10 mouse cellular contexts compared by ENCODE assay signal in the genomic region with DNA sequence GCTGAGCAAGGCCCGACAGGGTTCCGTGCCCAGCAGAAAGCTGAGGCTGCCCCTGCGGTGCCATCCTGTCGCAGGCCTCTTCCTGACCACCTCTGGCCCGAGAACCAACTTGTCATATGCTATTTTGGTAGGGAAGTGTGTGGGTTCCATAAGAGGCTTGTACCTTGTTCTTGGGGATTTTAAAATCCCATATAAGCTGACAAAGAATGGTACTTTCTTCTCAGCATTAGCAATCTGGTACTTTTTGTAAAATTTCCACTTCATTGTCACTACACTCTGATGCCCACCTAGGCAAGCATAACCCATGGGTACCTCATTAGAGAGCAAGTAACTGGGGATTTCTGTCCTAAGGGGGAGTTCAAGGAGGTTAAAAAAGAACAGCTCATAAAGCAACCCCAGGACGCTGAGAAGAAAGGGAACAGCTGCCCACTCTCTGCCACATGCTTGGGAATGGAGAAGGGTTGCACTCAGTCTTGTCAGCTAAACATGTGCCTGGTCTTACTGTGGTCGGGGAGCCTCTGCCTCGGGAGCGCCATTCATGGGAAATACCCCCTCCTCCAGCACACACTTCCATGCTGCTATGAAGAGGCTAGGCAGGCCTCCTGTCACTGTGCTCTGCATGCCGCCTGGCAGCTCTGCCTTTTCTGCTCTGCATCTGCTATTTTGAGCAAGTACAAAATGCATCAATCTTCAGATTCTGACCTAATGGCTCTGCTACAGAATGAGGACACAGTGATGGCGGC. TPM values are rescaled to one million over a fixed set of nuclear protein-coding genes. Genes with fewer than 3 reads are reported as not detected.
DNase-seq lines count a peak whose midpoint lies in the region; ATAC-seq and TF ChIP-seq lines count a peak whose summit lies in the region.
"Had no signal": no experiment of that assay in that cellular context is flagged by ENCODE, and none has a peak within 500 bp of the region (broad histone marks: within the 10 kb centered on the region; RNA-seq: fewer than 3 reads in every experiment).

No protein-coding gene starts in this region.

- TF ChIP-seq CTCF in brain, embryonic 14.5 days (IDR thresholded peaks at IDR 0.05; ENCODE audit: borderline replicate concordance, extremely low read depth, insufficient read depth, insufficient read length), result no peak
- TF ChIP-seq CTCF in kidney, adult 2 months (conservative IDR thresholded peaks at IDR 0.05; ENCODE audit: insufficient read depth, insufficient read length, low read depth, low read length), result no peak

- H3K4me2 ChIP-seq in heart, embryonic 16.5 days (ENCODE audit: low read depth, low read length), result peak overlapping the region; percentile 44; the same call in 1 of the 2 replicates
- H3K4me2 ChIP-seq in forebrain, embryonic 15.5 days (replicated peaks), result no peak overlapping the region
- H3K4me2 ChIP-seq in midbrain, embryonic 13.5 days (replicated peaks), result no peak overlapping the region
- H3K4me2 ChIP-seq: lung, embryonic 15.5 days had no signal

- peak overlapping the region; percentile 30 for H3K27ac ChIP-seq in heart, embryonic 16.5 days (ENCODE audit: low read length)
- peak overlapping the region; percentile 80 for H3K27ac ChIP-seq in forebrain, embryonic 15.5 days (replicated peaks)
- peak overlapping the region; percentile 79 for H3K27ac ChIP-seq in midbrain, embryonic 13.5 days
- H3K27ac ChIP-seq in kidney, adult 2 months (ENCODE audit: insufficient read depth, low read depth, low read length), result no peak overlapping the region
- H3K27ac ChIP-seq: lung, embryonic 15.5 days had no signal

- H3K9me3 ChIP-seq in heart, embryonic 16.5 days (replicated peaks; ENCODE audit: control insufficient read depth, low read length), result no peaks in the 10 kb centered on the region
- H3K9me3 ChIP-seq in forebrain, embryonic 15.5 days, result no peaks in the 10 kb centered on the region
- no peaks in the 10 kb centered on the region for H3K9me3 ChIP-seq in midbrain, embryonic 13.5 days
- H3K9me3 ChIP-seq: lung, embryonic 15.5 days had no signal

- intact Hi-C loops in heart, postnatal 10 days (cut with DNase I), result no loop called here

- DNase-seq in heart, postnatal 10 days, result no peak
- DNase-seq in brain, embryonic 14.5 days (ENCODE audit: low read depth), result peak; percentile 81
- DNase-seq in thymus, postnatal 10 days (ENCODE audit: low spot score in 2 of 2), result no peak
- no peak for DNase-seq in kidney, adult 2 months
- no peak for DNase-seq in gastrocnemius, adult 18-20 months (ENCODE audit: low spot score)
- DNase-seq: cerebellum, adult 11-12 months had no signal

- H3K9ac ChIP-seq in heart, embryonic 16.5 days (ENCODE audit: low read length), result no peak overlapping the region
- H3K9ac ChIP-seq in forebrain, embryonic 15.5 days (replicated peaks), result 0 out of 2 replicates have a peak overlapping the region, but pooled peaks have one; percentile 15
- H3K9ac ChIP-seq in midbrain, embryonic 13.5 days (replicated peaks), result peak overlapping the region; percentile 28; the same call in 1 of the 2 replicates
- H3K9ac ChIP-seq: lung, embryonic 15.5 days had no signal

- peak; percentile 11; the same call in 1 of the 2 replicates for ATAC-seq in heart, embryonic 16.5 days (replicated peaks; ENCODE audit: extremely low read depth, insufficient read depth, low FRiP score)
- ATAC-seq in forebrain, embryonic 15.5 days (replicated peaks), result peak; percentile 68
- 0 out of 2 replicates have a peak, but pooled peaks have one; percentile 44 for ATAC-seq in midbrain, embryonic 13.5 days

- TF ChIP-seq POLR2A in brain, embryonic 14.5 days (IDR thresholded peaks at IDR 0.05; ENCODE audit: borderline replicate concordance, extremely low read depth, insufficient read depth, insufficient read length, poor library complexity, severe bottlenecking), result no peak
- no peak for TF ChIP-seq POLR2A in kidney, adult 2 months (IDR thresholded peaks at IDR 0.05; ENCODE audit: low read depth, low read length)

- WGBS in heart, embryonic 16.5 days, result 38% methylated on average over 11 of the region's 11 CpGs
- WGBS in forebrain, embryonic 15.5 days, result 41% methylated on average over 11 of the region's 11 CpGs
- WGBS in midbrain, embryonic 13.5 days, result 51% methylated on average over 11 of the region's 11 CpGs
- 71% methylated on average over 11 of the region's 11 CpGs for WGBS in kidney, adult 2 months

- H3K4me1 ChIP-seq in heart, embryonic 16.5 days (ENCODE audit: control insufficient read depth, insufficient read depth, low read length), result peaks cover 20% of the 10 kb centered on the region
- peaks cover 32% of the 10 kb centered on the region for H3K4me1 ChIP-seq in forebrain, embryonic 15.5 days
- H3K4me1 ChIP-seq in midbrain, embryonic 13.5 days (replicated peaks), result peaks cover 48% of the 10 kb centered on the region
- no peaks in the 10 kb centered on the region for H3K4me1 ChIP-seq in kidney, adult 2 months (ENCODE audit: control insufficient read depth, insufficient read depth, low read length)

- no peaks in the 10 kb centered on the region for H3K27me3 ChIP-seq in heart, embryonic 16.5 days (ENCODE audit: control insufficient read depth, insufficient read depth, low read length)
- H3K27me3 ChIP-seq in forebrain, embryonic 15.5 days, result no peaks in the 10 kb centered on the region
- H3K27me3 ChIP-seq in midbrain, embryonic 13.5 days, result peaks cover 3% of the 10 kb centered on the region; the same call in 1 of the 2 replicates
- H3K27me3 ChIP-seq in kidney, adult 2 months (replicated peaks; ENCODE audit: control insufficient read depth, insufficient read depth, low read length), result no peaks in the 10 kb centered on the region
- H3K27me3 ChIP-seq: lung, embryonic 15.5 days had no signal

- H3K36me3 ChIP-seq in heart, embryonic 16.5 days (ENCODE audit: control insufficient read depth, insufficient read depth), result no peaks in the 10 kb centered on the region
- no peaks in the 10 kb centered on the region for H3K36me3 ChIP-seq in forebrain, embryonic 15.5 days
- H3K36me3 ChIP-seq in midbrain, embryonic 13.5 days, result no peaks in the 10 kb centered on the region
- H3K36me3 ChIP-seq in kidney, adult 2 months (ENCODE audit: control insufficient read depth, insufficient read depth, low read length), result no peaks in the 10 kb centered on the region
- H3K36me3 ChIP-seq: lung, embryonic 15.5 days had no signal

- no peak overlapping the region for H3K4me3 ChIP-seq in heart, embryonic 16.5 days (ENCODE audit: low read length)
- H3K4me3 ChIP-seq in forebrain, embryonic 15.5 days, result no peak overlapping the region
- no peak overlapping the region for H3K4me3 ChIP-seq in midbrain, embryonic 13.5 days (replicated peaks)
- H3K4me3 ChIP-seq in kidney, adult 2 months (ENCODE audit: insufficient read depth, low read depth, low read length), result no peak overlapping the region
- H3K4me3 ChIP-seq: lung, embryonic 15.5 days had no signal

RNA-seq across cellular contexts. Expression of gene Cdk5r1, which starts 21.7 kb away (rescaled TPM):
- 0.30 and 0.55 TPM in 2 replicates for polyA plus RNA-seq in heart, embryonic 16.5 days (2015; fragmentation: Nextera tagmentation; extraction: Ambion mirVana)
- total RNA-seq in heart, postnatal 10 days (2021), result 1 to 10 TPM; 1.9 to 2.0 TPM
- 327 and 349 TPM in 2 replicates for polyA plus RNA-seq in brain, embryonic 14.5 days (2012; rRNA removed)
- 105 and 120 TPM in 2 replicates for polyA plus RNA-seq in forebrain, embryonic 15.5 days (2015; fragmentation: Nextera tagmentation; extraction: Ambion mirVana)
- polyA plus RNA-seq in midbrain, embryonic 13.5 days (2015; fragmentation: Nextera tagmentation; extraction: Ambion mirVana), result 88.3 and 98.6 TPM in 2 replicates
- 0.53 and 1.0 TPM in 2 replicates for polyA plus RNA-seq in kidney, adult 2 months (2012; rRNA removed)
- total RNA-seq in gastrocnemius, adult 18-20 months (2021), result under 1 TPM; 0.25 to 0.59 TPM

Comparison
In these comparisons a context has a peak if more than half of its experiments do, and no peak if none do; other contexts are left out.
1. ATAC-seq: peak in every context shown above with its lines; median percentile 68 in forebrain, embryonic 15.5 days; 44 in midbrain, embryonic 13.5 days; 11 in heart, embryonic 16.5 days.
2. RNA of gene Cdk5r1, which starts 21.7 kb away (polyA plus RNA-seq): 327 to 349 TPM in brain, embryonic 14.5 days, 105 to 120 TPM in forebrain, embryonic 15.5 days and 88.3 to 98.6 TPM in midbrain, embryonic 13.5 days; 0.53 to 1.0 TPM in kidney, adult 2 months and 0.30 to 0.55 TPM in heart, embryonic 16.5 days; every median in the first group is over 10 times any median in the second.